Mouse (Mus musculus): Measurements from ENCODE around the gene Prr3. TPM values are rescaled to one million over a fixed set of nuclear protein-coding genes. Genes with fewer than 3 reads are reported as not detected.

Prr3 gene
- 5.5 and 7.8 TPM in 2 replicates for polyA plus RNA-seq (2012; rRNA removed)

DNA sequence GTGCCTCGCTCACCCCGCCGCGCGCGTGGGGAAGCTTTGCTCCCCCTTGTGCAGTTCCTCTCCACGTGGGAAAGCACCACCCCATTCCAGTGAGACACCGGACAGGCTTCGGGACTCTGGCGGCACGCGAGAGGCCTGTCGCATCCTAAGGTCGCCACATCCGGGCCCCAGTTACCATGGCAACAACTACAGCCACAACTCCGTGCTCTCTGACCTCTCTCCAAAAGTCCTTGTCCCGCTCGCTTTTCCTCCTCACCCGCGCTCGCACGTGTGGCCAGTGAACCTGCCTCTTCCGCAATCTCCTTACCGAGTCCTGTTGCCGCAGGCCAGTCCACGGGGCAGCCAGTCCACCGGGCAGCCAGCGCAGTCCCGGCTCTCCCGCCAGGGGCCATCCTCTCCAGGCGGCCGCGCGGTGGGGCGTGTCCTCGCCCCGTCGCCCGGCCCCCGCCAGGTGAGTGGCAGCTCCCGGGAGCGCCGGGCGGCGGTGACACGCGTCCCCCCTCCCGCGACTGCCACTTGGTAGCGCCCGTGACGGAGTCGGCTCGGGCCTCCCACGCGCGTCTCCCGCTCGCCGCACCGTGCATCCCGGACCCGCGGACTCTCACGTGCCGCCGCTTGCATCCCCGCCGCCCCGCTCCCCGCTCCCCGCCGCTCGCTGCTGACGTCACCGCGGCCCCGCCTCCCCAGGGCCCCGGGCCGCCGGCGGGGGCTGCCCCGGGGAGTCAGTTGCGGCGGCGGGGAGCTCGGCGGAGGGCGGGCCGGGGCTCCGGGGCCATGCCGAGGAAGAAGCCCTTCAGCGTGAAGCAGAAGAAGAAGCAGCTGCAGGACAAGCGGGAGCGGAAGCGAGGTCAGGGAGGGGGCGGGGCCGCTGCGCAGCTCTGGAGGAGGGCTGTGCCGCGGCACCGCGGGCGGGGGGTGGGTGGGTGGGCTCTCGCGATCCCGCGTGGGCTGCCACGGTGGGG is at the start of gene Prr3, which contains the start of gene Gnl1:
Prr3 (minus strand) TSS at position 836 of the 962 bp plus-strand sequence.
Gnl1 (plus strand) TSS at position 451 of the 962 bp plus-strand sequence.
- H3K4me1 ChIP-seq (ENCODE audit: control insufficient read depth, insufficient read depth, insufficient read length, low read length), result peaks cover 11% of the 10 kb centered on the region; the same call in 1 of the 2 replicates
- peak within 1 kb of the TSS; percentile 75 for H3K4me3 ChIP-seq (ENCODE audit: low read depth, low read length)
- no peaks in the 10 kb centered on the region for H3K27me3 ChIP-seq (ENCODE audit: control insufficient read depth, insufficient read depth, low read length)
- TF ChIP-seq CTCF (IDR thresholded peaks at IDR 0.05; ENCODE audit: extremely low read depth, insufficient read length, insufficient replicate concordance, low read depth, low read length) (no peak), POLR2A (IDR thresholded peaks at IDR 0.05; ENCODE audit: low read depth, low read length) (peak; percentile 22; the same call in 1 of the 2 replicates)
- peak within 1 kb of the TSS; percentile 80 for H3K27ac ChIP-seq (ENCODE audit: insufficient read depth, low read depth, low read length)
- WGBS, result 1% methylated on average over 109 of the region's 109 CpGs
- peaks cover 20% of the 10 kb centered on the region for H3K36me3 ChIP-seq (ENCODE audit: control insufficient read depth, insufficient read depth, low read length)

DNA sequence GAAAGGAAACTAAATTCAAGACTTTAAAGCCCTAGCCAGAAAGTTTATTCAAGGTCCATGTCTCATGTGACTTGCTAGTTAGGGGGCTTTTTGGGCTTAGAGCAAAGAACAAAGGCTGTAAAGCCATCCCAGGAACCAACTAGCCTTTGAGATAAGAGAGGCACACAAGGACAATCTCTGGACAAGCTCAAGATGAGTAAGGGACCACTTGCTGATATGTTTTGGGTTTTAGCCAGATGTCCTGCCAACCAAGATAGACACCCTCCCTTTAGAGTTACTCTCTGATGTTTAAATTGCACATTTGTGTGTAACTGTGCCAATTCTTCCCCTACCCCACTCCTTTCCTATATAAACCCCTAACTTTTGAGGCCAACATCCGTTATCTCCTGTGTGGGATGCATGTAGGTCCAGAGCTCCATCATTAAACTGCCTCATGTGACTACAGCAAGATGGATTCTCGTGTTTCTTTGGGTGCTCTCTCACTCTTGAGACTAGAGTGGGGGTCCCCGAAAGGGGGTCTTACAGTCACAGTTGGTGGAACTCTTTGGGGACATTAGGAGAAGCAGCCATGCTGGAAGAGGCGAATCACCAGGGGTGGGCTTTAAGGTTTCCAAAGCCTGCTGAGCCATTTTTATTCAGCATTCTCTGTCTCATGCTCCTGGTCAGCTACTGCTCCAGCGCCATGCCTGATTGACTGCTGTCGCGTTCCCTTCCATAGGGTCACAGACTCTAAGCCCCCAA is 49.0 kb upstream of the Prr3 start:
- H3K4me3 ChIP-seq (ENCODE audit: low read depth, low read length), result no peak overlapping the region
- TF ChIP-seq CTCF (IDR thresholded peaks at IDR 0.05; ENCODE audit: extremely low read depth, insufficient read length, insufficient replicate concordance, low read depth, low read length) (no peak), POLR2A (IDR thresholded peaks at IDR 0.05; ENCODE audit: low read depth, low read length) (no peak)
- H3K36me3 ChIP-seq (ENCODE audit: control insufficient read depth, insufficient read depth, low read length), result peaks cover 9% of the 10 kb centered on the region
- no peak overlapping the region for H3K27ac ChIP-seq (ENCODE audit: insufficient read depth, low read depth, low read length)
- WGBS, result 90% methylated on average over 7 of the region's 7 CpGs
- H3K27me3 ChIP-seq (ENCODE audit: control insufficient read depth, insufficient read depth, low read length), result no peaks in the 10 kb centered on the region
- H3K4me1 ChIP-seq (ENCODE audit: control insufficient read depth, insufficient read depth, insufficient read length, low read length), result peaks cover 6% of the 10 kb centered on the region

DNA sequence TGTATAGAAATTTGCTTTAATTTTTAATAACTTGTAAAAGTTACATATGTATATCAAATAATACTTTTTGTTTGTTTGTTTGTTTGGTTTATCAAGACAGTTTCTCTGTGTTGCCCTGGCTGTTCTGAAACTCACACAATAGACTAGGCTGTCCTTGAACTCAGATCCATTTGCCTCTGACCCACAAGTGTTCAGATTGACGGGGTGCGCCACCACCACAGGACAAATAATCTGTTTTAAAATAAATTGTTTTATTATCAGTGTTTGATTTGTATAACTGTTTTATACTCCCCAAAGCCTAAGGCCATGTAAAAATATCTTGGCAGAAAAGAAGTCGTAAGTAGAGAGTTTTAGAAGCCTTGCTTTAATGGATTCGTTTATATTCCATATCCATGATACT is 47.6 kb upstream of the Prr3 start:
- Histone ChIP-seq H3K27me3 (ENCODE audit: control insufficient read depth, insufficient read depth, low read length) (no peaks in the 10 kb centered on the region), H3K36me3 (ENCODE audit: control insufficient read depth, insufficient read depth, low read length) (peaks cover 9% of the 10 kb centered on the region), H3K4me1 (ENCODE audit: control insufficient read depth, insufficient read depth, insufficient read length, low read length) (peaks cover 16% of the 10 kb centered on the region), H3K4me3 (ENCODE audit: low read depth, low read length) (no peak overlapping the region), H3K27ac (ENCODE audit: insufficient read depth, low read depth, low read length) (no peak overlapping the region)
- WGBS, result 84% methylated on average over 4 of the region's 4 CpGs
- TF ChIP-seq POLR2A (IDR thresholded peaks at IDR 0.05; ENCODE audit: low read depth, low read length) (no peak), CTCF (IDR thresholded peaks at IDR 0.05; ENCODE audit: extremely low read depth, insufficient read length, insufficient replicate concordance, low read depth, low read length) (no peak)

DNA sequence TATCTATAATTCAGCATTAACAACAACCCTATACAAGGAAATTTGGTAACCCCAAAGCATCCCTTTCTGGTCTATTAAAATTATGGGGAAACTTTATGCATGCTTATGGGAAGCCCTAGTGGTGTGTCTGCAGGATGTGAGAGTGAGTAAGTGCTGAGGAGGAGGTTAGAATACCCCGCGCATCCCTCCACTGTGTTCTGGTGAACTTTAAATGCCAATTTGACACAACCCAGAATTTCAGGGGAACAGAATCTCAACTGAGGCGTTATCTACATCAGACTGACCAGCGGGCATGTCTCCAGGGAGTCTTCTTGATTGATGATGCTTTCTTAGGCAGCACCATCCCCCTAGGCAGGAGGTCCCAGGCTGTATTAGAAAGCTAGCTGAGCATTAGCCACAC is 45.9 kb upstream of the Prr3 start:
- Histone ChIP-seq H3K27ac (ENCODE audit: insufficient read depth, low read depth, low read length) (no peak overlapping the region), H3K36me3 (ENCODE audit: control insufficient read depth, insufficient read depth, low read length) (peaks cover 7% of the 10 kb centered on the region), H3K4me3 (ENCODE audit: low read depth, low read length) (no peak overlapping the region), H3K27me3 (ENCODE audit: control insufficient read depth, insufficient read depth, low read length) (no peaks in the 10 kb centered on the region), H3K4me1 (ENCODE audit: control insufficient read depth, insufficient read depth, insufficient read length, low read length) (peaks cover 20% of the 10 kb centered on the region)
- WGBS, result 91% methylated on average over 4 of the region's 4 CpGs
- TF ChIP-seq POLR2A (IDR thresholded peaks at IDR 0.05; ENCODE audit: low read depth, low read length) (no peak), CTCF (IDR thresholded peaks at IDR 0.05; ENCODE audit: extremely low read depth, insufficient read length, insufficient replicate concordance, low read depth, low read length) (no peak)

DNA sequence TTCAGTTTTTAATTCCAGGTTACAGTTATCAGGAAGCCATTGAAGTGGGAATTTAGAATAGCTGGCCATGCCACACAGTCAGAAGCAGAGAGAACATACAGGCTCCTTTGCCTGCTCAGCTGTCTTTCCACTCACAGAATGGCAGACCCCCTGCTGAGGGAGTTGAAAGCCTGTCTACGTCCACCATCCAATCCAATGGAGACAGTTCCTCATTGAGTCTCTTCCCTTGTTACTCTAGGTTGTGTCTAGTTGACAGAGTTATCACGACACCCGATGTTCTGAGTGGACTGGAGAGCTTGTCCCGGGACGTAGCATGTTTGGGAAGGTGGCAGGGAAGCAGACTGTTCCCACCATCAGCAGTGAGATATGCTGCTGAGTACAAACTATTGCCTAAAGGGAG is 45.2 kb upstream of the Prr3 start:
- H3K27ac ChIP-seq (ENCODE audit: insufficient read depth, low read depth, low read length), result no peak overlapping the region

DNA sequence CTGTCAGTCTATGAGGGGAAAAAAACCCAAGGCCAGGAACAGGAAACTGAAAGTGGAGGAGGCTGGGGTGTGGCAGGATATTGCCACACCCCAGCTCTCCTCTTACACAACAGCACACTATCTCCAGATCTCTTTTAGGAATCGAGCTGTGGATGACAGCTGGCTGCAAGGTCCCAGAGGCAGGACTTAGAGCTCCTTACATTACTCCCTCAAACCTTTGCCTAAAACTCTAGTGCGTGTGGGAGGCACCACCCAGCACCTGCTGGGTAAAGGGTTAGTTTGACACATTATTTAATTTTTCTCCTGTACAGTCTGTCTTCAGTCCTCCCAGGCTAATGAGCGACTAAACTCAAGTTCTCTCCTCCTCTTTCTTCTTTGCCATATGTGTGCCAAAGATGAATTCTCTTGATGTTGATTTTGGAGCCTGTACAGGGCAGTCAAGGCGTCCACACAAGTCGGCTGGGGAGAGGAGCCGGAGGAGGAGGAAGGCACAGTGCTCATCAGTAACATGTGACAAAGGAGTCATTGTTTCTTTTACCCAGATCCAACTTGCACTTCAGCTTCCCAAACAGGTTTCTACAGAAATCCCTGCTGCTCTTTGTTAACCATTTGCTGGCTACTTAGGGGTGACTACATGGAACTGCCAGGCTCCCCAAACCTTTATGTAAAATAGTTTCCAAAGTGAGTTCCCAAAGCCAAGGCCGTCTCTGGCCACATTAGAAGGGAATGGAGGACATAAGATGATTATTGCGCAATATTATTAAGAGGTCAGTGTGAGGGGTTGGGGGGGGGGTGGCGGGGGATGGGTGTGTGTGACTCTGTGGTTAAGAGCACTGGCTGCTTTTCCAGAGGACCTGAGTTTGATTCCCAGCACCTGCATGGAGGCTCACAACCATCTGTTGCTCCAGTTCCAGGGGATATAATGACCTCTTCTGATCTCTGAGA is 43.9 kb upstream of the Prr3 start:
- H3K27ac ChIP-seq (ENCODE audit: insufficient read depth, low read depth, low read length), result peak overlapping the region; percentile 88
- H3K36me3 ChIP-seq (ENCODE audit: control insufficient read depth, insufficient read depth, low read length), result no peaks in the 10 kb centered on the region
- no peak overlapping the region for H3K4me3 ChIP-seq (ENCODE audit: low read depth, low read length)
- TF ChIP-seq POLR2A (IDR thresholded peaks at IDR 0.05; ENCODE audit: low read depth, low read length) (no peak; the same call in 1 of the 2 replicates), CTCF (IDR thresholded peaks at IDR 0.05; ENCODE audit: extremely low read depth, insufficient read length, insufficient replicate concordance, low read depth, low read length) (no peak)
- H3K4me1 ChIP-seq (ENCODE audit: control insufficient read depth, insufficient read depth, insufficient read length, low read length), result peaks cover 22% of the 10 kb centered on the region
- no peaks in the 10 kb centered on the region for H3K27me3 ChIP-seq (ENCODE audit: control insufficient read depth, insufficient read depth, low read length)
- 38% methylated on average over 9 of the region's 9 CpGs for WGBS

More for the DNA sequence above, 45.2 kb upstream of the Prr3 start:
- 91% methylated on average over 5 of the region's 5 CpGs for WGBS
- no peak for TF ChIP-seq CTCF (IDR thresholded peaks at IDR 0.05; ENCODE audit: extremely low read depth, insufficient read length, insufficient replicate concordance, low read depth, low read length)
- TF ChIP-seq POLR2A (IDR thresholded peaks at IDR 0.05; ENCODE audit: low read depth, low read length), result no peak
- Histone ChIP-seq H3K27me3 (ENCODE audit: control insufficient read depth, insufficient read depth, low read length) (no peaks in the 10 kb centered on the region), H3K36me3 (ENCODE audit: control insufficient read depth, insufficient read depth, low read length) (peaks cover 4% of the 10 kb centered on the region; the same call in 1 of the 2 replicates), H3K4me1 (ENCODE audit: control insufficient read depth, insufficient read depth, insufficient read length, low read length) (peaks cover 20% of the 10 kb centered on the region), H3K4me3 (ENCODE audit: low read depth, low read length) (no peak overlapping the region)
